Mouse (Mus musculus) intestine, embryonic 14.5 days (tissue): Measurements from ENCODE around the gene Mrln. TPM values are rescaled to one million over a fixed set of nuclear protein-coding genes. Genes with fewer than 3 reads are reported as not detected.
A peak's percentile ranks its signal among the peaks of the same experiment; 100 is the strongest.

Source experiments
- ATAC-seq: fragments of 200-750 bp; cut with Nextera tagmentation; replicated peaks from 2 replicates; pipeline ENCODE4 v1.8.0; 2017; ENCODE audit warnings: low read depth, moderate number of reproducible peaks, moderate TSS enrichment, moderate library complexity; ENCODE audit not compliant: low FRiP score, low TSS enrichment
- DNase-seq: peaks from one replicate; pipeline ENCODE4 v3.0.0-alpha.2; 2018; ENCODE audit warnings: low spot score
- H3K27ac ChIP-seq: fragments of 300-500 bp; sonication (generic); 2 replicates; pipeline ENCODE4 v1.5.1; 2014; ENCODE audit warnings: low read depth, mild to moderate bottlenecking, control low read depth
- H3K27me3 ChIP-seq: fragments of 300-500 bp; sonication (generic); replicated peaks from 2 replicates; pipeline ENCODE4 v1.6.1; 2014; ENCODE audit warnings: low read length, control low read depth; ENCODE audit not compliant: control insufficient read depth, insufficient read depth
- H3K36me3 ChIP-seq: fragments of 300-500 bp; sonication (generic); 2 replicates; pipeline ENCODE4 v1.6.1; 2014; ENCODE audit warnings: low read length, control low read depth; ENCODE audit not compliant: control insufficient read depth, insufficient read depth
- H3K4me1 ChIP-seq: fragments of 300-500 bp; sonication (generic); replicated peaks from 2 replicates; pipeline ENCODE4 v1.6.1; 2014; ENCODE audit warnings: low read length, control low read depth, mixed read lengths; ENCODE audit not compliant: control insufficient read depth, insufficient read depth
- H3K4me2 ChIP-seq: fragments of 300-500 bp; sonication (generic); 2 replicates; pipeline ENCODE4 v1.6.1; 2014; ENCODE audit warnings: low read length
- H3K4me3 ChIP-seq: fragments of 300-500 bp; sonication (generic); 2 replicates; pipeline ENCODE4 v1.5.1; 2014; ENCODE audit warnings: low read depth, low read length, control low read depth, mixed read lengths
- H3K9ac ChIP-seq: fragments of 300-500 bp; sonication (generic); 2 replicates; pipeline ENCODE4 v1.6.1; 2014; ENCODE audit warnings: mild to moderate bottlenecking, low read length
- H3K9me3 ChIP-seq: fragments of 300-500 bp; sonication (generic); 2 replicates; pipeline ENCODE4 v1.6.1; 2016; ENCODE audit warnings: low read length, control low read depth; ENCODE audit not compliant: control insufficient read depth
- WGBS: fragments of 180-500 bp; shearing (Covaris S2); extraction: QIAGEN DNeasy Blood & Tissue Kit; methylation state at CpG from one replicate; pipeline ENCODE4 v1.1.7; 2014; 5-methylcytosine and 5-hydroxymethylcytosine counted together
- polyA plus RNA-seq: library from polyadenylated mRNA; unstranded; fragments of >200 nt; fragmentation: Nextera tagmentation; extraction: Ambion mirVana; gene quantifications from 2 replicates; pipeline ENCODE4 v1.2.1, GENCODE M21; 2014

Gene Mrln
- polyA plus RNA-seq, 1 experiment from 2014 or later = 1.0 TPM

- WGBS = 79% methylated on average over 6 of the region's 6 CpGs
Observed at GRCm38 (mm10) chr10:70230352-70230751, 25.9 kb downstream of the Mrln start.

GRCm38 (mm10) chr10:70237936-70238335 is 33.5 kb downstream of the Mrln start:
- Histone ChIP-seq H3K36me3 (no peaks in the 10 kb centered on the region), H3K9ac (no peak overlapping the region), H3K9me3 (no peaks in the 10 kb centered on the region), H3K27ac (no peak overlapping the region), H3K4me2 (no peak overlapping the region), H3K27me3 (no peaks in the 10 kb centered on the region), H3K4me3 (no peak overlapping the region), H3K4me1 (no peaks in the 10 kb centered on the region)
- ATAC-seq (no peak), DNase-seq (no peak)
- WGBS = 61% methylated on average over 2 of the region's 2 CpGs

More at GRCm38 (mm10) chr10:70230352-70230751, 25.9 kb downstream of the Mrln start:
- DNase-seq (no peak), ATAC-seq (no peak)
- Histone ChIP-seq H3K36me3 (no peaks in the 10 kb centered on the region), H3K4me2 (no peak overlapping the region), H3K9ac (no peak overlapping the region), H3K27me3 (no peaks in the 10 kb centered on the region), H3K4me3 (no peak overlapping the region), H3K4me1 (no peaks in the 10 kb centered on the region), H3K9me3 (no peaks in the 10 kb centered on the region), H3K27ac (no peak overlapping the region)

- no peak overlapping the region for H3K4me2 ChIP-seq
- 53% methylated on average over 8 of the region's 8 CpGs for WGBS
- H3K36me3 ChIP-seq = no peaks in the 10 kb centered on the region
- H3K27ac ChIP-seq = no peak overlapping the region
- 0 out of 2 replicates have a peak, but pooled peaks cover 10% of the 10 kb centered on the region for H3K4me1 ChIP-seq
- no peaks in the 10 kb centered on the region for H3K9me3 ChIP-seq
- H3K4me3 ChIP-seq = no peak overlapping the region
- H3K27me3 ChIP-seq = peaks cover 22% of the 10 kb centered on the region
- DNase-seq (no peak), ATAC-seq (no peak)
- H3K9ac ChIP-seq = no peak overlapping the region
Observed at GRCm38 (mm10) chr10:70242751-70243444, 38.4 kb downstream of the Mrln start.

GRCm38 (mm10) chr10:70244921-70245558 is 40.6 kb downstream of the Mrln start, which contains the start of gene Slc16a9:
Gene Slc16a9, plus strand, starts transcription at chr10:70245100.
- Histone ChIP-seq H3K4me3 (peak within 1 kb of the TSS; percentile 63), H3K27me3 (peaks cover 22% of the 10 kb centered on the region), H3K4me1 (0 out of 2 replicates have a peak, but pooled peaks cover 10% of the 10 kb centered on the region), H3K4me2 (peak within 1 kb of the TSS; percentile 80), H3K27ac (no peak within 1 kb of the TSS), H3K9me3 (no peaks in the 10 kb centered on the region), H3K36me3 (no peaks in the 10 kb centered on the region), H3K9ac (peak within 1 kb of the TSS; percentile 63)
- WGBS = under 1% methylated on average over 54 of the region's 54 CpGs
- ATAC-seq (peak; percentile 91), DNase-seq (peak; percentile 90)

GRCm38 (mm10) chr10:70245559-70245945 is 41.1 kb downstream of the Mrln start:
- Histone ChIP-seq H3K9ac (peak overlapping the region; percentile 63), H3K4me3 (peak overlapping the region; percentile 63), H3K36me3 (no peaks in the 10 kb centered on the region), H3K27me3 (peaks cover 22% of the 10 kb centered on the region), H3K27ac (no peak overlapping the region), H3K4me2 (peak overlapping the region; percentile 80), H3K4me1 (0 out of 2 replicates have a peak, but pooled peaks cover 10% of the 10 kb centered on the region), H3K9me3 (no peaks in the 10 kb centered on the region)
- 1% methylated on average over 16 of the region's 16 CpGs for WGBS
- DNase-seq (no peak), ATAC-seq (peak; percentile 45)

GRCm38 (mm10) chr10:70246076-70246475 is 41.6 kb downstream of the Mrln start:
- H3K4me3 ChIP-seq = 0 out of 2 replicates have a peak overlapping the region, but pooled peaks have one; percentile 63
- H3K27ac ChIP-seq = no peak overlapping the region
- no peaks in the 10 kb centered on the region for H3K36me3 ChIP-seq
- H3K9ac ChIP-seq = no peak overlapping the region; the same call in 1 of the 2 replicates
- DNase-seq (peak; percentile 58), ATAC-seq (no peak)
- 0 out of 2 replicates have a peak, but pooled peaks cover 10% of the 10 kb centered on the region for H3K4me1 ChIP-seq
- no peaks in the 10 kb centered on the region for H3K9me3 ChIP-seq
- peaks cover 22% of the 10 kb centered on the region for H3K27me3 ChIP-seq
- 32% methylated on average over 9 of the region's 9 CpGs for WGBS
- H3K4me2 ChIP-seq = peak overlapping the region; percentile 80

- 94% methylated on average over 4 of the region's 4 CpGs for WGBS
- H3K4me3 ChIP-seq = no peak overlapping the region
- no peaks in the 10 kb centered on the region for H3K36me3 ChIP-seq
- DNase-seq (no peak), ATAC-seq (no peak)
- 0 out of 2 replicates have a peak, but pooled peaks cover 5% of the 10 kb centered on the region for H3K4me1 ChIP-seq
- peaks cover 11% of the 10 kb centered on the region for H3K27me3 ChIP-seq
- no peak overlapping the region for H3K27ac ChIP-seq
- H3K4me2 ChIP-seq = no peak overlapping the region
- no peak overlapping the region for H3K9ac ChIP-seq
- H3K9me3 ChIP-seq = no peaks in the 10 kb centered on the region
Observed at GRCm38 (mm10) chr10:70250354-70250753, 45.9 kb downstream of the Mrln start.

GRCm38 (mm10) chr10:70250766-70251165 is 46.3 kb downstream of the Mrln start:
- Histone ChIP-seq H3K36me3 (no peaks in the 10 kb centered on the region), H3K4me2 (no peak overlapping the region), H3K4me1 (0 out of 2 replicates have a peak, but pooled peaks cover 4% of the 10 kb centered on the region), H3K4me3 (no peak overlapping the region), H3K27me3 (peaks cover 9% of the 10 kb centered on the region), H3K27ac (no peak overlapping the region), H3K9ac (no peak overlapping the region), H3K9me3 (no peaks in the 10 kb centered on the region)
- DNase-seq (no peak), ATAC-seq (no peak)
- WGBS = 86% methylated on average over 6 of the region's 6 CpGs
